Mouse (Mus musculus): Measurements from ENCODE around the gene Myl7.
"Not testable (repeated sequence)": the region's sequence is repeated elsewhere in the genome, so short reads cannot be mapped to it uniquely, and the experiment has no call there.

The Myl7 gene

GRCm38 (mm10) chr11:5903844-5904243 lies 5.3 kb upstream of the Myl7 start:
- no peak for DNase-seq (ENCODE audit: low spot score in 2 of 2)

GRCm38 (mm10) chr11:5902390-5902789 lies 3.8 kb upstream of the Myl7 start:
- DNase-seq (ENCODE audit: low spot score in 2 of 2): no peak

- no peak for DNase-seq (ENCODE audit: low spot score in 2 of 2)
Observed at GRCm38 (mm10) chr11:5901950-5902349, 3.4 kb upstream of the Myl7 start.

GRCm38 (mm10) chr11:5901320-5901719 lies 2.7 kb upstream of the Myl7 start:
- no peak for DNase-seq (ENCODE audit: low spot score in 2 of 2)

- no peak for DNase-seq (ENCODE audit: low spot score in 2 of 2)
Observed at GRCm38 (mm10) chr11:5899286-5899685, 704 bp upstream of the Myl7 start.

GRCm38 (mm10) chr11:5897839-5898238 lies 743 bp downstream of the Myl7 start:
- DNase-seq (ENCODE audit: low spot score in 2 of 2): no peak

GRCm38 (mm10) chr11:5897230-5897629 lies 1.4 kb downstream of the Myl7 start:
- DNase-seq (ENCODE audit: low spot score in 2 of 2): no peak

GRCm38 (mm10) chr11:5893807-5894206 lies 4.8 kb downstream of the Myl7 start:
- DNase-seq (ENCODE audit: low spot score in 2 of 2): no peak

GRCm38 (mm10) chr11:5892810-5893368 lies 5.7 kb downstream of the Myl7 start:
- no peak for DNase-seq (ENCODE audit: low spot score in 2 of 2)

- DNase-seq (ENCODE audit: low spot score in 2 of 2): peak; percentile 31 to 32
Observed at GRCm38 (mm10) chr11:5892151-5892591, 6.4 kb downstream of the Myl7 start.

- not testable (repeated sequence) for DNase-seq (ENCODE audit: low spot score in 2 of 2)
Observed at GRCm38 (mm10) chr11:5888563-5888962, 10.0 kb downstream of the Myl7 start.

GRCm38 (mm10) chr11:5887250-5887649 lies 11.3 kb downstream of the Myl7 start:
- no peak for DNase-seq (ENCODE audit: low spot score in 2 of 2)

GRCm38 (mm10) chr11:5886187-5886586 lies 12.4 kb downstream of the Myl7 start:
- DNase-seq (ENCODE audit: low spot score in 2 of 2): peak in 1 of 2 experiments; percentile 52

- no peak for DNase-seq (ENCODE audit: low spot score in 2 of 2)
Observed at GRCm38 (mm10) chr11:5882518-5882917, 16.1 kb downstream of the Myl7 start.

GRCm38 (mm10) chr11:5879905-5880304 lies 18.7 kb downstream of the Myl7 start:
- no peak for DNase-seq (ENCODE audit: low spot score in 2 of 2)

GRCm38 (mm10) chr11:5878661-5879060 lies 19.9 kb downstream of the Myl7 start:
- no peak for DNase-seq (ENCODE audit: low spot score in 2 of 2)

GRCm38 (mm10) chr11:5877921-5878526 lies 20.6 kb downstream of the Myl7 start, which contains the start of gene Pold2:
Gene Pold2 (minus strand): TSS chr11:5878292.
- DNase-seq (ENCODE audit: low spot score in 2 of 2): peak; percentile 98 to 99

- no peak for DNase-seq (ENCODE audit: low spot score in 2 of 2)
Observed at GRCm38 (mm10) chr11:5877421-5877820, 21.2 kb downstream of the Myl7 start.

GRCm38 (mm10) chr11:5873192-5873591 lies 25.4 kb downstream of the Myl7 start:
- DNase-seq (ENCODE audit: low spot score in 2 of 2): no peak

- DNase-seq (ENCODE audit: low spot score in 2 of 2): no peak
Observed at GRCm38 (mm10) chr11:5872707-5873106, 25.9 kb downstream of the Myl7 start.

- no peak for DNase-seq (ENCODE audit: low spot score in 2 of 2)
Observed at GRCm38 (mm10) chr11:5870069-5870468, 28.5 kb downstream of the Myl7 start.

- no peak for DNase-seq (ENCODE audit: low spot score in 2 of 2)
Observed at GRCm38 (mm10) chr11:5869331-5869730, 29.3 kb downstream of the Myl7 start.

GRCm38 (mm10) chr11:5868324-5868723 lies 30.3 kb downstream of the Myl7 start:
- DNase-seq (ENCODE audit: low spot score in 2 of 2): no peak

GRCm38 (mm10) chr11:5867196-5867595 lies 31.4 kb downstream of the Myl7 start:
- no peak for DNase-seq (ENCODE audit: low spot score in 2 of 2)

All from heart, adult 9 months (tissue).